Mouse (Mus musculus): ENCODE measurements around the gene Sv2c.

DNA sequence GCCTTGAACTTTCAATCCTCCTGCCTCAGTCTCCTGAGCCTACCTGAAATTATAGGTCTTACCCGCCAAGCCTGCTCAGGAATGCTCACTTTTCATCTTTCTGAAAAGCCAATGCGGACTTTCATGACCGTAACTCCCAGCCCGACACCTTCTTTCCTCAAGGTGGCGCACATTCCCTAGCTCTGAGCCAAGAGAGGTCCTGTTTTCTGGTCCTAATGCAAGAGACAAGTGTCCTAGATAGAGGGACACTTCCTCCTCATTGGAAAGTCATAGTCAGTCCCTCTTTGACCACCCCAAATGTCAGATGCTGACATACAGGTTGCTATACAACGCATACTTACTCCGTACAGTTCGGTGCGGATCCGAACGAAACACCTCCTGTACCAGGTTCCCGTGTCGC is 146.0 kb downstream of the Sv2c start:
- TF ChIP-seq CTCF (IDR thresholded peaks at IDR 0.05; ENCODE audit: control insufficient read depth, insufficient read depth, insufficient read length) (no peak), MAX (IDR thresholded peaks at IDR 0.05) (no peak)

Measured in C2C12 (cell line).